ENCODE assay signal across 13 mouse cellular contexts in the genomic region with DNA sequence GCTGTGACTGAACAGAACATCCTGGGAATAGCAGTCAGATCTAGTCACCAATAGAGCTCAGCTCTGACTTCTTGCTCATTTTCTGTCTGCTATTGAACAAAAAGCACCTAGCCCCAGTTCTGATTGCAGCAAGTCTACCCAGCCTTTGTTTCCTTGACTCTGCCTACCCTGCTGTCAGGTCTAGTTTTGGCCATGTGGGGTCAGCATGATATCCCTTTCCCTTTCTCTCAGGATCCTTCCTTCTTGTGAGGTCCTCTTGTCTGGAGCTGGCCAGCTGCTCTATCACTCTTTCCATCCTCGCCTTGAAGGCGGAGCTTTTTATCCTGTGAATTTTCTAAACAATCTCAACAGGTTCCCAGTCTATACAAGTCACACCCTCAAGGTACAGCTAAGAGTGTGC.
A peak's percentile ranks its signal among the peaks of the same experiment; 100 is the strongest.
DNase-seq lines count a peak whose midpoint lies in the region; ATAC-seq and TF ChIP-seq lines count a peak whose summit lies in the region.
"Had no signal": no experiment of that assay in that cellular context is flagged by ENCODE, and none has a peak within 500 bp of the region (broad histone marks: within the 10 kb centered on the region; RNA-seq: fewer than 3 reads in every experiment).

No protein-coding gene starts in this region.

- H3K27ac ChIP-seq in kidney, postnatal 0 days, result no peak overlapping the region
- H3K27ac ChIP-seq in kidney, embryonic 15.5 days, result no peak overlapping the region
- H3K27ac ChIP-seq: liver, embryonic 13.5 days had no signal

- H3K4me2 ChIP-seq in kidney, postnatal 0 days (ENCODE audit: low read length), result no peak overlapping the region
- no peak overlapping the region for H3K4me2 ChIP-seq in kidney, embryonic 15.5 days
- H3K4me2 ChIP-seq: liver, embryonic 13.5 days had no signal

- DNase-seq in embryo, embryonic 10 days (ENCODE audit: low spot score), result peak; percentile 54
- no peak for DNase-seq in embryo, embryonic 9.5 days (ENCODE audit: extremely low spot score)
- DNase-seq in kidney, postnatal 0 days (ENCODE audit: low spot score), result peak; percentile 47
- peak; percentile 45 for DNase-seq in NIH3T3 (ENCODE audit: low read depth)
- peak; percentile 45 for DNase-seq in lung, postnatal 10 days
- no peak for DNase-seq in spleen, postnatal 4 days (ENCODE audit: low spot score in 2 of 2)
- no peak for DNase-seq in gastrocnemius, postnatal 14 days
- DNase-seq: adrenal gland, adult 2 months; gastrocnemius, postnatal 36 days; liver, embryonic 13.5 days; thymus, adult 18-20 months had no signal

- intact Hi-C loops in gastrocnemius, postnatal 14 days (cut with DNase I; ENCODE audit: low total_unique reads), result no loop called here

- H3K9ac ChIP-seq in kidney, postnatal 0 days (ENCODE audit: low read depth, low read length), result no peak overlapping the region
- H3K9ac ChIP-seq in kidney, embryonic 15.5 days, result no peak overlapping the region
- H3K9ac ChIP-seq: liver, embryonic 13.5 days had no signal

- ATAC-seq in kidney, postnatal 0 days (replicated peaks; ENCODE audit: low FRiP score, low read depth), result no peak
- ATAC-seq in kidney, embryonic 15.5 days (replicated peaks; ENCODE audit: low FRiP score), result no peak

- no peak overlapping the region for H3K4me3 ChIP-seq in kidney, postnatal 0 days (replicated peaks; ENCODE audit: low read depth, low read length)
- H3K4me3 ChIP-seq in kidney, embryonic 15.5 days (replicated peaks), result no peak overlapping the region
- H3K4me3 ChIP-seq: liver, embryonic 13.5 days; megakaryocyte, embryonic 14.5 days had no signal

- WGBS in kidney, postnatal 0 days, result 52% methylated on average over 2 of the region's 2 CpGs
- WGBS in kidney, embryonic 15.5 days, result 62% methylated on average over 2 of the region's 2 CpGs

- H3K27me3 ChIP-seq in kidney, postnatal 0 days (ENCODE audit: insufficient read depth, low read length), result no peaks in the 10 kb centered on the region
- 0 out of 2 replicates have a peak, but pooled peaks cover 7% of the 10 kb centered on the region for H3K27me3 ChIP-seq in kidney, embryonic 15.5 days
- H3K27me3 ChIP-seq: liver, embryonic 13.5 days had no signal

- TF ChIP-seq CTCF in kidney, postnatal 0 days (IDR thresholded peaks at IDR 0.05; ENCODE audit: low read depth), result peak; percentile 56

- no peaks in the 10 kb centered on the region for H3K36me3 ChIP-seq in kidney, postnatal 0 days (ENCODE audit: insufficient read depth, low read length)
- H3K36me3 ChIP-seq in kidney, embryonic 15.5 days, result no peaks in the 10 kb centered on the region
- H3K36me3 ChIP-seq: liver, embryonic 13.5 days had no signal

- H3K4me1 ChIP-seq in kidney, postnatal 0 days (replicated peaks; ENCODE audit: insufficient read depth, low read length), result no peaks in the 10 kb centered on the region
- 0 out of 2 replicates have a peak, but pooled peaks cover under 1% of the 10 kb centered on the region for H3K4me1 ChIP-seq in kidney, embryonic 15.5 days
- H3K4me1 ChIP-seq: liver, embryonic 13.5 days; megakaryocyte, embryonic 14.5 days had no signal

- no peaks in the 10 kb centered on the region for H3K9me3 ChIP-seq in kidney, postnatal 0 days (replicated peaks; ENCODE audit: low read length)
- no peaks in the 10 kb centered on the region for H3K9me3 ChIP-seq in kidney, embryonic 15.5 days (replicated peaks)
- H3K9me3 ChIP-seq: liver, embryonic 13.5 days had no signal

Comparison
In these comparisons a context has a peak if more than half of its experiments do, and no peak if none do; other contexts are left out.
1. DNase-seq: peak in embryo, embryonic 10 days (single experiment), kidney, postnatal 0 days (single experiment), NIH3T3 (single experiment) and lung, postnatal 10 days (single experiment); none in embryo, embryonic 9.5 days (single experiment), spleen, postnatal 4 days (0 of 2) and gastrocnemius, postnatal 14 days (single experiment).